Mouse (Mus musculus) large intestine, adult 2 months (tissue): ENCODE data around the gene Cc2d1a. TPM values are rescaled to one million over a fixed set of nuclear protein-coding genes. Genes with fewer than 3 reads are reported as not detected.
A peak's percentile ranks its signal among the peaks of the same experiment; 100 is the strongest.

Source experiments
- DNase-seq: peaks from one replicate; pipeline ENCODE4 v3.0.0-alpha.2; 2012; ENCODE audit warnings: low read depth, low spot score
- WGBS: fragments of 180-500 bp; shearing (Covaris S2); methylation state at CpG from one replicate; pipeline ENCODE4 v1.1.7; 2018; 5-methylcytosine and 5-hydroxymethylcytosine counted together
- polyA plus RNA-seq: library from polyadenylated mRNA; depleted of rRNA; stranded (reverse); fragments of >200 nt; gene quantifications from 2 replicates; pipeline ENCODE4 v1.2.3, GENCODE M21; 2012; rRNA removed

Gene Cc2d1a
- polyA plus RNA-seq, result 30.2 and 38.0 TPM in 2 replicates

GRCm38 (mm10) chr8:84147769-84148530 is at the start of gene Cc2d1a, which contains the start of gene 4930432K21Rik:
Cc2d1a (minus strand) TSS chr8:84147936.
4930432K21Rik (plus strand) TSS chr8:84148025.
- whole genome bisulfite sequencing, result 16% methylated on average over 49 of the region's 49 CpGs
- peak; percentile 98 for DNase-seq

DNA sequence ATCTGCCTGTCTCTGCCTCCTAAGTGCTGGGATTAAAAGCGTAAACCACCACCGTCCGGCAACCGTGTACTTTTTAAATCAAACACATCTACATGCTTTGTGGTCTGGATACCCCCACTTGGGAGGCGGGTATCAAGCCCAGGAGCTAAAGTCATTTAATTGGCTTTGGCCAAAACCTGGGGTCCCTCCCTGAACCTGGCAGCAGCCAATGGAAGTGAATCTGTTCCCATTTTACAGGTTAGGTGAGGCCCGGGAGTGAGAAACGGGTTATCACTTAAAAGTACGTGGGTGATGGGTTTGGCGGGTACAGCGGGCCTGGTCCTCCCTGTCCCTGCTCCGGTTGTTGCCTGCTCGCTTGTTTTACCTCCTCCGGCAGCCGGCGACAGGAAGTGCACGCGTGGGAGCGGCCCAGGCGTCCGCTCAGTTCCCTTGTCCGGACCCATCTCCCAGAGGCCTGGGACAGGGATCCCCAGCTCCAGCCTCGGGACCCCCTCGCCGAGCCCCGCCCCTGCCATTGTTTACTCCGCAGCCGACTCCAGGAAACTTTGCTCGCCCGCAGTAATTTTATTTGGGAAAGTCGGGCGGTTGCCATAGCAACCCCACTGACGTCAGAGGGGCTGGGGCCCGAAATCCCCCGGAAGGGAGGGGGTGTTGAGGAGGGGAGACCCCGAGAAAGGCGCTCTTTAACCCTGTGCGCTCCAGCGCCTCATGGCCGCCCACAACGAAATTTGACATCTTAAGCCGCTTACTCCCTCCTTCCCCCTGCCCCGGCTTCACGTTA is 49.6 kb upstream of the Cc2d1a start:
- DNase-seq, result no peak
- WGBS, result 5% methylated on average over 43 of the region's 43 CpGs

DNA sequence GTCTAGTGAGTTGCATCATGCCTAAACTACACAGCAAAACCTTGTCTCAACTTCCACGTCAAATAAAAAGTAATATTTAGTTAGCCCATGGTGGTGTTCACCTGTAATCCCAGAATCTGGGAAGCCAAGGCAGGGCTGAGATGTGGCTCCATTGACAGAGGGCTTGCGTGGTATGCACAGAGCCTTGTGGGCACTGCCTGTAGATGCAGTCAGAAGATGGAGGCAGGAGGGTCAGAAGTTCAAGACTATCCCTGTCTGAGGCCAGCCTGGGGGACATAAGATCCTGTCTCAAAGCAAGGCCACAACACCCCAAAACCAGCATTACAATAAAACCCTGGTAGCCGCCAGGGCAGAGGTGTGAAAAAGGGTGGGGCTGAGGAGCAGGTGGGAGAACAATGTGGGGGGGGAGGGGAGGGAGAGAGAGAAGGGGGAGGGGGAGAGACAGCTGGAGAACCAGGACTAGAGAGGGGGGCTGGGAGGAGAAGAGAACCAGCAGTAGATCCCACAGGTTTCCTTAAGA is 46.5 kb upstream of the Cc2d1a start:
- no peak for DNase-seq
- WGBS, result 63% methylated on average over 3 of the region's 3 CpGs

DNA sequence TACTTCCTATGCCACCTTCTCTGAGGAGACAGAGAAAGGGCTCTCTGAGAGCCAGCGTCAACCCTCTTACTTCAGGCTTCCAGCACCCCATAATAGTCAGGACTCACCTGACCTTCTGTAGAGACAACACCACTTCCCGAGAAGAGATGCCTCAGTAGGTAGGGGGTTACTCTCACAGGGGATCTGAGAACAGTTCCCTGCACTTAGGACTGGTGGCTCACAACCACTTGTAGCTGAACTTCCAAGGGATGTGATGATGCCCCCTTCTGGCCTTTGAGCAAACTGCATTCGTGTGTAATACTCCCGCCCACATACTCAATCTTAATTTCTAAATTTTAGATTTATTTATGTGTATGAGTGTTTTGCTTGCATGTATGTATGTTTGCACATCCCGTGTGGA is 45.8 kb upstream of the Cc2d1a start:
- no peak for DNase-seq
- 88% methylated on average over 5 of the region's 5 CpGs for WGBS

DNA sequence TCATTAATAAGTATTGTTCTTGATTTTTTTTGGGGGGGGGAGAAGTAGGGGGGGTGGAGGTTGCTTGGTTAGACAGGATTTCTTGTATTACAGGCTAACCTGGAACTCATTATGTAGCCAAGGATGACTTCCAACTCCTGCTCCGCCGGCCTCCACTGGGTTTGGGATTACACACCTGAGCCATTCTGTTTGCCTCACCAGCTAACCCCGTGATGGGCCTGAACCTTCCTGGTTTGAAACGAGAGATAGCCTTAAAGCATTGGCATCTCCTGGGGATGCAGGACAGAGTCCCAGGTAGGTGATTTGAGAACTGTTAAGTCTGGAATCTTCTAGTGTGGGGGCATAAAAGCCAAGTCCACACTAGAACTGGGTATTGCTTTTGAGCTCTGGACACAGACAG is 45.4 kb upstream of the Cc2d1a start:
- 61% methylated on average over 4 of the region's 4 CpGs for WGBS
- DNase-seq, result no peak

DNA sequence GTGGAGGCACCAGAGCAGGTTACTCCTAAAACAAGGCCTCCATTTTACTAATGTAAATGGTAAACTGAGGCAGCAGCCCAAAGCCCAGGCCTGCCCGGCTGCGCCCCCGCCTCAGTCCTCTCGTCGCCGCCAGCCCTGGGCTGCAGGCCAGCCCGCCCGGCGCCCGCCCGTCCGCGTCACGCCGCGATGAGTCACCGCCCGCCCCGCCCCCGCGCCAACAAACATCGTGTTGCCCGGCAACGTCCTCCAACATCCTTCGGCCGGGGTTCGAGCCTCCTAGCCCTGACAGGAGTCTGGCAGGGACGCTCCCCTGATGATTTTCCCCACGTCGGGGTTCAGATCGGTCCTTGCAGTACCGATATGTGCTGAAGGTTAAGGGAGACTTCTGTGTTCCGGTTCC is 44.8 kb upstream of the Cc2d1a start:
- 1% methylated on average over 33 of the region's 33 CpGs for WGBS
- DNase-seq, result no peak

DNA sequence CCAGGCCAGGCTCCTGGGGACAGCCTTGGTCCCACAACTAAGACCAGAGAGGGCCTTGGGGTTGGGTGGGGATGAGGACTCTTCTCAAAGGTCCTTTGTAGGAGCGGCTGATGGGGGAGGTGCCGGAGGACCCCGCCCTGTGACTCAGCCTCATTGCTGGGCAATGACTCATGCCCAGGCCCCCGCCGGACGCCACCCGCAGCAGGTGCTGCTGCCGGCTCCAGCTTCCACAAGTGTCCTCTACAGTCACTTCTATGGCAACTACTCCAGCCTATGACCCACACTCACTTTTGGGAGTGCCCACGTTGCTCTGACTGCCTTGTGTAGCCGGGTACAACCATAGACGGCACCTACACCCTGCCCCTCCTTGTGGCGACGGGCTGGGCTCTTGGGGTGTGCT is 44.3 kb upstream of the Cc2d1a start:
- DNase-seq, result no peak
- 2% methylated on average over 13 of the region's 13 CpGs for WGBS

DNA sequence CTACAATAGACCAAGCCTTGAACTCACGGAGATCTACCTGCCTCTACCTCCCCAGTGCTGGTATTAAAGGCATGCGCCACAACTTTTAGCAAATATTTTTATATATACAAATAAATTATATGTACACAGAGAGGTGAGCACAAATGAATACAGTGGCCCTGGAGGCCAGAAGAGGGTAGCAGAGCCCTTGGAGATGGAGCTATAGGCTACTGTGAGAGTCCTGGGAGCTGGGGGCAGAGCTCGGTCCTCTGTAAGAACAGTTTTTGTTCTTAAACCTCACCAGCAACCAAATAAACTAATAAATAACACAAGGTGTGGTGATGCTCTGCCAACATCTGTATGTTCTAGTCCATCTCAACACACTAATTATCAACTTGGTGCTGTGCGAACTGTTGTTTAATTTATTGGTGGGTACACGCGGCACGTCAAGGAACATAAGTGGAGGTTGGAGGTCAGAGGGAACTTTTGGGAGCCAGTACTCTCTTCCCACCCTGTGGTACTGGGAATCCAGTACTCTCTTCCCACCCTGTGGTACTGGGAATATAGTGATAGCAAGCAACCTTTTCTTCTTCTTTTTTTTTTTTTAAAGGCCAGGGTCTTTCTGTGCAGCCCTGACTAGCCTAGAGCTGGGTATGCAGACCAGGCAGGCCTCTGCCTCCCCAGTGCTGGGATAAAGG is 42.6 kb upstream of the Cc2d1a start:
- WGBS, result 94% methylated on average over 7 of the region's 7 CpGs

DNA sequence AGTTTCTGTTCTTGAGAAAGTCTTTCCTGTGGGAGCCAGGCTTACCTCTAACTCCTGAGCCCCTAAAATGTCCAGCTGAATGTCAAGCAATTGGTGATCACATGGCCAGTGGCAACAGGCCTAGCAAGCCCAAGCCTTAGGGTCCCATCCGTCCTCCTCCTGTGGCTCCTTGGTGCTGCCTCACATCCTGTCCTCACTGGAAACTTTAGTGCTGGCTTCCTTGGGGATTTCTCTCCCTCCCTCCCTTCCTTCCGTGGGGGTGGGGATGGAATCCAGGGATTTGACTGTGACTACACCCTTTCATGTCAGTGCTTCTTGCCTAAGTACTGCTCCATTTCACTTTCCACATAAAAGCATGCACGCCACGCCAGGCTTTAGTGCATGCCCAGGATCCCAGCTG is 41.9 kb upstream of the Cc2d1a start:
- DNase-seq, result no peak
- WGBS, result 59% methylated on average over 4 of the region's 4 CpGs

More for the DNA sequence above, 42.6 kb upstream of the Cc2d1a start:
- no peak for DNase-seq

- 79% methylated on average over 10 of the region's 10 CpGs for WGBS
- no peak for DNase-seq
Observed at GRCm38 (mm10) chr8:84188671-84189070, 40.9 kb upstream of the Cc2d1a start.

DNA sequence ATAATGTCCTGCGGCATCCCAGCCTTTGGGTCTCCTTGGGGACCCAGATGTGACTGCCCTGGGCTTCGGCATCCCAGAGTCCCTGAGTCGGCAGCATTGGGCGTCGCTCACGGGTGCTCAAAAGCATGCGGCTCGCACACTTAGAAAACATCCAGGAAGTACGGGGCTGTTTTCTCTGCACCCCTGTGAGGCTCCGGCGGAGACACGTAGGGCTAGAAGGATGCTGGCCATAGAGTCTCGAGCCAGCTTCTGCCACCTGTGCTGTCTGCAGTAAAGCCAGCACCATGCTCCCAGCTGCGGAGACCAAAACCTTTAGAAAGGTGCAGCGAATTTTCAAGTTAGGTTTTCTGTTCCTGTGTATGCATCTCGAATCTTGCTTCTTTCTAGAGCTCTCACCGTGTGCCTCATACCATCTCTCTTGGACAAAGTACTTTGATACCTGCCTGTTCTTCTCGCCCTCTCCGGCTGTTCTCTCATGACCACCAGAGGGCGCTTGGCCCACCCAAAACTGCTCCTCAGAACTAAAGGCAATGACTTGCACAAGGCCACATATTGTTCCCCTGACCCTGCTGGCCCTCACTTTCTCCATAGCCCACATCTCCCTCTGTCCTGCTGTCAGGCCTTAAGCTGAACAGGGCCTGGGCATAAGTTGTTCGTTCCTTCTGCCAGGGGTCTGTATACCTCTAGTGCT is 39.5 kb upstream of the Cc2d1a start:
- no peak for DNase-seq

GRCm38 (mm10) chr8:84186547-84186946 is 38.8 kb upstream of the Cc2d1a start:
- no peak for DNase-seq
- WGBS, result under 1% methylated on average over 12 of the region's 12 CpGs

More for the DNA sequence above, 39.5 kb upstream of the Cc2d1a start:
- WGBS, result 5% methylated on average over 21 of the region's 21 CpGs

- DNase-seq, result no peak
- 97% methylated on average over 7 of the region's 7 CpGs for WGBS
Observed at GRCm38 (mm10) chr8:84185117-84185516, 37.4 kb upstream of the Cc2d1a start, which contains the start of gene Nanos3. Nanos3 (minus strand) TSS chr8:84185217.

GRCm38 (mm10) chr8:84184085-84185043 is 36.6 kb upstream of the Cc2d1a start:
- DNase-seq, result no peak
- 16% methylated on average over 21 of the region's 21 CpGs for WGBS

GRCm38 (mm10) chr8:84183261-84184084 is 35.7 kb upstream of the Cc2d1a start:
- no peak for DNase-seq
- 1% methylated on average over 85 of the region's 87 CpGs for WGBS

- no peak for DNase-seq
- WGBS, result 23% methylated on average over 4 of the region's 4 CpGs
Observed at GRCm38 (mm10) chr8:84182833-84183232, 35.1 kb upstream of the Cc2d1a start.

DNA sequence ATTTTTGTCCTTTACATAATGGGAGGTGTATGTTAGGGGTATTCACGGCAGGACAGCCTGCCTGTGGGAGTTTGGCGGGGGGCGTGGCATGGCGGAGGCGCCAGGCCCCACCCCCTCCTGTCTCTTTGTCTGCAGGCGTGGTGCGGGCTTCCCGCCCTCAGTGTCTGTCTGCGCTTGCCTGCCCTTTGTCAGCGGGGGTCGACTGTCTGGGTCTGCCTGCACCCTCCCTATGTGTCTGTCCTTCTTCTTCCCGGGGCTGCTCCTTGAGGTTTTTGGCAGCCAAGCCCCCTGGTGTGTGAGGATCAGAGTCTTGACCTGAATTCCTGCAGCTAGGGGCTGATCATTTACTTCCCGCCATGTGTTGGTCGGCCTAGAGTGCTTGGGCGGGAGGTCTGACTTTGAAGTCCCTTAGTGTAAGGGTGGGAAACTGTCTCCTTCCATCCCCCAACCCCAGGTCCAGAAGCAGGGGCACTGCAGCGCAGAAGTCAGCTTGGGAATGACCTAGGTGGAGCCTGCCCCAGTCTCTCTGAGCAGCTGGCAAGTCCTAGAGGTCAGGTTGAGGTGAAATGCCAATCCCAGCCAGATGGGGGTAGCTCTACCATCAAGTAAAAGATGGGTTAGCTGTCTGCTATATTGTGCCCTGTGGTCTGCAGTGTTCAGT is 32.9 kb upstream of the Cc2d1a start:
- no peak for DNase-seq

More for the DNA sequence above, 32.9 kb upstream of the Cc2d1a start:
- WGBS, result 16% methylated on average over 16 of the region's 16 CpGs
